Mouse (Mus musculus) heart, embryonic 15.5 days (tissue): Measurements from ENCODE around the gene Mdga2. TPM values are rescaled to one million over a fixed set of nuclear protein-coding genes. Genes with fewer than 3 reads are reported as not detected.

Experiments used
- ATAC-seq: fragments of 200-750 bp; cut with Nextera tagmentation; replicated peaks from 2 replicates; pipeline ENCODE4 v1.8.0; 2017; ENCODE audit warnings: low read depth, moderate TSS enrichment; ENCODE audit not compliant: insufficient number of reproducible peaks, insufficient read depth, low FRiP score
- H3K27ac ChIP-seq: fragments of 300-500 bp; sonication (generic); 2 replicates; pipeline ENCODE4 v1.5.1; 2015; ENCODE audit warnings: mild to moderate bottlenecking, inconsistent platforms
- H3K27me3 ChIP-seq: fragments of 300-500 bp; sonication (generic); 2 replicates; pipeline ENCODE4 v1.6.1; 2015; ENCODE audit warnings: inconsistent platforms
- H3K36me3 ChIP-seq: fragments of 300-500 bp; sonication (generic); 2 replicates; pipeline ENCODE4 v1.6.1; 2015; ENCODE audit warnings: mild to moderate bottlenecking, inconsistent platforms
- H3K4me1 ChIP-seq: fragments of 300-500 bp; sonication (generic); replicated peaks from 2 replicates; pipeline ENCODE4 v1.6.1; 2015; ENCODE audit warnings: inconsistent platforms
- H3K4me2 ChIP-seq: fragments of 300-500 bp; sonication (generic); 2 replicates; pipeline ENCODE4 v1.6.1; 2015; ENCODE audit warnings: inconsistent platforms, mild to moderate bottlenecking, moderate library complexity
- H3K4me3 ChIP-seq: fragments of 300-500 bp; sonication (generic); 2 replicates; pipeline ENCODE4 v1.5.1; 2015; ENCODE audit warnings: mild to moderate bottlenecking, inconsistent platforms
- H3K9ac ChIP-seq: fragments of 300-500 bp; sonication (generic); 2 replicates; pipeline ENCODE4 v1.6.1; 2015; ENCODE audit warnings: mild to moderate bottlenecking, inconsistent platforms
- H3K9me3 ChIP-seq: fragments of 300-500 bp; sonication (generic); replicated peaks from 2 replicates; pipeline ENCODE4 v1.6.1; 2016; ENCODE audit warnings: inconsistent platforms
- WGBS: fragments of 180-500 bp; shearing (Covaris S2); methylation state at CpG from one replicate; pipeline ENCODE4 v1.1.7; 2015; ENCODE audit warnings: mixed read lengths; 5-methylcytosine and 5-hydroxymethylcytosine counted together
- polyA plus RNA-seq: library from polyadenylated mRNA; unstranded; fragments of >200 nt; fragmentation: Nextera tagmentation; extraction: Ambion mirVana; gene quantifications from 2 replicates; pipeline ENCODE4 v1.2.1, GENCODE M21; 2015

Gene Mdga2
- polyA plus RNA-seq, 1 experiment from 2014 or later = 0.39 TPM

GRCm38 (mm10) chr12:66889276-66889675 lies 333.1 kb downstream of the Mdga2 start:
- no peaks in the 10 kb centered on the region for H3K9me3 ChIP-seq
- no peak overlapping the region for H3K4me3 ChIP-seq
- 69% methylated on average over 3 of the region's 3 CpGs for WGBS
- no peak overlapping the region for H3K4me2 ChIP-seq
- H3K36me3 ChIP-seq = no peaks in the 10 kb centered on the region
- no peak overlapping the region for H3K9ac ChIP-seq
- H3K27me3 ChIP-seq = no peaks in the 10 kb centered on the region
- no peak overlapping the region for H3K27ac ChIP-seq
- H3K4me1 ChIP-seq = no peaks in the 10 kb centered on the region
- no peak for ATAC-seq

- no peaks in the 10 kb centered on the region for H3K4me1 ChIP-seq
- H3K27me3 ChIP-seq = no peaks in the 10 kb centered on the region
- no peak for ATAC-seq
- H3K4me3 ChIP-seq = no peak overlapping the region
- no peak overlapping the region for H3K27ac ChIP-seq
- no peaks in the 10 kb centered on the region for H3K9me3 ChIP-seq
- no peak overlapping the region for H3K9ac ChIP-seq
- no peak overlapping the region for H3K4me2 ChIP-seq
- 76% methylated on average over 1 of the region's 1 CpGs for WGBS
- no peaks in the 10 kb centered on the region for H3K36me3 ChIP-seq
Observed at GRCm38 (mm10) chr12:66888636-66889035, 333.7 kb downstream of the Mdga2 start.

- Histone ChIP-seq H3K4me1 (no peaks in the 10 kb centered on the region), H3K9me3 (no peaks in the 10 kb centered on the region), H3K4me3 (no peak overlapping the region), H3K27ac (no peak overlapping the region), H3K36me3 (no peaks in the 10 kb centered on the region), H3K27me3 (no peaks in the 10 kb centered on the region), H3K4me2 (no peak overlapping the region), H3K9ac (no peak overlapping the region)
- WGBS = 76% methylated on average over 3 of the region's 3 CpGs
- ATAC-seq = no peak
Observed at GRCm38 (mm10) chr12:66866199-66866598, 356.1 kb downstream of the Mdga2 start.

- Histone ChIP-seq H3K27ac (no peak overlapping the region), H3K4me3 (no peak overlapping the region), H3K27me3 (no peaks in the 10 kb centered on the region), H3K4me2 (no peak overlapping the region), H3K4me1 (no peaks in the 10 kb centered on the region), H3K9me3 (no peaks in the 10 kb centered on the region), H3K36me3 (no peaks in the 10 kb centered on the region), H3K9ac (no peak overlapping the region)
- no peak for ATAC-seq
- WGBS = 19% methylated on average over 3 of the region's 3 CpGs
Observed at GRCm38 (mm10) chr12:66853167-66853566, 369.2 kb downstream of the Mdga2 start.

GRCm38 (mm10) chr12:66840336-66840735 lies 382.0 kb downstream of the Mdga2 start:
- Histone ChIP-seq H3K9ac (no peak overlapping the region), H3K4me3 (no peak overlapping the region), H3K27me3 (no peaks in the 10 kb centered on the region), H3K27ac (no peak overlapping the region), H3K9me3 (no peaks in the 10 kb centered on the region), H3K4me1 (no peaks in the 10 kb centered on the region), H3K4me2 (no peak overlapping the region), H3K36me3 (no peaks in the 10 kb centered on the region)
- ATAC-seq = no peak
- WGBS = 52% methylated on average over 3 of the region's 3 CpGs

- Histone ChIP-seq H3K4me3 (no peak overlapping the region), H3K4me2 (no peak overlapping the region), H3K36me3 (no peaks in the 10 kb centered on the region), H3K27ac (no peak overlapping the region), H3K9ac (no peak overlapping the region), H3K4me1 (no peaks in the 10 kb centered on the region), H3K9me3 (no peaks in the 10 kb centered on the region), H3K27me3 (no peaks in the 10 kb centered on the region)
- no peak for ATAC-seq
Observed at GRCm38 (mm10) chr12:66755653-66756052, 466.7 kb downstream of the Mdga2 start.

GRCm38 (mm10) chr12:66734536-66734935 lies 487.8 kb downstream of the Mdga2 start:
- no peak for ATAC-seq
- H3K4me1 ChIP-seq = no peaks in the 10 kb centered on the region
- H3K9me3 ChIP-seq = no peaks in the 10 kb centered on the region
- no peak overlapping the region for H3K4me2 ChIP-seq
- no peak overlapping the region for H3K27ac ChIP-seq
- no peaks in the 10 kb centered on the region for H3K27me3 ChIP-seq
- no peaks in the 10 kb centered on the region for H3K36me3 ChIP-seq
- 30% methylated on average over 3 of the region's 3 CpGs for WGBS
- no peak overlapping the region for H3K4me3 ChIP-seq
- H3K9ac ChIP-seq = no peak overlapping the region

- Histone ChIP-seq H3K4me3 (no peak overlapping the region), H3K4me1 (no peaks in the 10 kb centered on the region), H3K27me3 (no peaks in the 10 kb centered on the region), H3K27ac (no peak overlapping the region), H3K36me3 (no peaks in the 10 kb centered on the region), H3K9ac (no peak overlapping the region), H3K9me3 (no peaks in the 10 kb centered on the region), H3K4me2 (no peak overlapping the region)
- 76% methylated on average over 2 of the region's 2 CpGs for WGBS
- no peak for ATAC-seq
Observed at GRCm38 (mm10) chr12:66724474-66724873, 497.9 kb downstream of the Mdga2 start.

- Histone ChIP-seq H3K36me3 (no peaks in the 10 kb centered on the region), H3K4me2 (no peak overlapping the region), H3K4me1 (no peaks in the 10 kb centered on the region), H3K9me3 (no peaks in the 10 kb centered on the region), H3K9ac (no peak overlapping the region), H3K27ac (no peak overlapping the region), H3K27me3 (no peaks in the 10 kb centered on the region), H3K4me3 (no peak overlapping the region)
- WGBS = 74% methylated on average over 10 of the region's 10 CpGs
- ATAC-seq = no peak
Observed at GRCm38 (mm10) chr12:66708334-66708733, 514.0 kb downstream of the Mdga2 start.

- H3K9ac ChIP-seq = no peak overlapping the region
- H3K27ac ChIP-seq = no peak overlapping the region
Observed at GRCm38 (mm10) chr12:66707431-66707830, 514.9 kb downstream of the Mdga2 start.

GRCm38 (mm10) chr12:66705015-66705414 lies 517.3 kb downstream of the Mdga2 start:
- Histone ChIP-seq H3K27me3 (no peaks in the 10 kb centered on the region), H3K36me3 (no peaks in the 10 kb centered on the region), H3K27ac (no peak overlapping the region), H3K4me2 (no peak overlapping the region), H3K4me1 (no peaks in the 10 kb centered on the region), H3K9ac (no peak overlapping the region), H3K4me3 (no peak overlapping the region), H3K9me3 (no peaks in the 10 kb centered on the region)
- ATAC-seq = no peak

More at GRCm38 (mm10) chr12:66707431-66707830, 514.9 kb downstream of the Mdga2 start:
- 25% methylated on average over 2 of the region's 2 CpGs for WGBS
- Histone ChIP-seq H3K4me1 (no peaks in the 10 kb centered on the region), H3K36me3 (no peaks in the 10 kb centered on the region), H3K4me3 (no peak overlapping the region), H3K9me3 (no peaks in the 10 kb centered on the region), H3K27me3 (no peaks in the 10 kb centered on the region), H3K4me2 (no peak overlapping the region)
- no peak for ATAC-seq

- no peak overlapping the region for H3K4me2 ChIP-seq
- H3K4me3 ChIP-seq = no peak overlapping the region
- H3K9me3 ChIP-seq = no peaks in the 10 kb centered on the region
- no peak overlapping the region for H3K27ac ChIP-seq
- H3K27me3 ChIP-seq = no peaks in the 10 kb centered on the region
- ATAC-seq = no peak
- H3K36me3 ChIP-seq = no peaks in the 10 kb centered on the region
- H3K4me1 ChIP-seq = no peaks in the 10 kb centered on the region
- H3K9ac ChIP-seq = no peak overlapping the region
- 69% methylated on average over 3 of the region's 3 CpGs for WGBS
Observed at GRCm38 (mm10) chr12:66702781-66703180, 519.6 kb downstream of the Mdga2 start.
